Mouse (Mus musculus): ENCODE results near the gene Romo1.
"Not testable (repeated sequence)": the region's sequence is repeated elsewhere in the genome, so short reads cannot be mapped to it uniquely, and the experiment has no call there.

The Romo1 gene

GRCm38 (mm10) chr2:156143953-156144724, at the start of gene Romo1, which contains the start of gene Nfs1:
Gene Romo1, plus strand, starts transcription at chr2:156144039.
Gene Nfs1, minus strand, starts transcription at chr2:156144186.
- peak; percentile 92 to 95 for DNase-seq (ENCODE audit: low spot score in 2 of 2)

GRCm38 (mm10) chr2:156110627-156111357, 33.0 kb upstream of the Romo1 start:
- DNase-seq (ENCODE audit: low spot score in 2 of 2), result no peak

- DNase-seq (ENCODE audit: low spot score in 2 of 2), result peak; percentile 75 to 91
Observed at GRCm38 (mm10) chr2:156111358-156112079, 32.3 kb upstream of the Romo1 start, which contains the start of the genes Cpne1 and Rbm12. Gene Cpne1, minus strand, starts transcription at chr2:156111965. Gene Rbm12, minus strand, starts transcription at chr2:156111978.

GRCm38 (mm10) chr2:156112080-156112423, 31.8 kb upstream of the Romo1 start:
- DNase-seq (ENCODE audit: low spot score in 2 of 2), result not testable (repeated sequence)

GRCm38 (mm10) chr2:156119566-156119965, 24.3 kb upstream of the Romo1 start:
- DNase-seq (ENCODE audit: low spot score in 2 of 2), result no peak

- no peak for DNase-seq (ENCODE audit: low spot score in 2 of 2)
Observed at GRCm38 (mm10) chr2:156123731-156124130, 20.1 kb upstream of the Romo1 start.

- no peak for DNase-seq (ENCODE audit: low spot score in 2 of 2)
Observed at GRCm38 (mm10) chr2:156126992-156127391, 16.8 kb upstream of the Romo1 start, which contains the start of gene Gm28036. Gene Gm28036, minus strand, starts transcription at chr2:156127092.

- no peak for DNase-seq (ENCODE audit: low spot score in 2 of 2)
Observed at GRCm38 (mm10) chr2:156134161-156134560, 9.7 kb upstream of the Romo1 start.

GRCm38 (mm10) chr2:156135695-156136094, 8.1 kb upstream of the Romo1 start:
- no peak for DNase-seq (ENCODE audit: low spot score in 2 of 2)

- no peak for DNase-seq (ENCODE audit: low spot score in 2 of 2)
Observed at GRCm38 (mm10) chr2:156142820-156143219, 1.0 kb upstream of the Romo1 start.

- DNase-seq (ENCODE audit: low spot score in 2 of 2), result no peak
Observed at GRCm38 (mm10) chr2:156143367-156143766, 472 bp upstream of the Romo1 start.

GRCm38 (mm10) chr2:156145486-156146130, 1.8 kb downstream of the Romo1 start:
- DNase-seq (ENCODE audit: low spot score in 2 of 2), result no peak

- DNase-seq (ENCODE audit: low spot score in 2 of 2), result no peak
Observed at GRCm38 (mm10) chr2:156146272-156146989, 2.6 kb downstream of the Romo1 start.

GRCm38 (mm10) chr2:156147316-156147915, 3.6 kb downstream of the Romo1 start:
- DNase-seq (ENCODE audit: low spot score in 2 of 2), result no peak

GRCm38 (mm10) chr2:156151538-156151937, 7.7 kb downstream of the Romo1 start:
- DNase-seq (ENCODE audit: low spot score in 2 of 2), result no peak

GRCm38 (mm10) chr2:156165478-156165877, 21.6 kb downstream of the Romo1 start:
- DNase-seq (ENCODE audit: low spot score in 2 of 2), result no peak

GRCm38 (mm10) chr2:156166557-156166956, 22.7 kb downstream of the Romo1 start:
- DNase-seq (ENCODE audit: low spot score in 2 of 2), result no peak

GRCm38 (mm10) chr2:156177079-156177478, 33.2 kb downstream of the Romo1 start:
- DNase-seq (ENCODE audit: low spot score in 2 of 2), result no peak

GRCm38 (mm10) chr2:156177651-156178050, 33.8 kb downstream of the Romo1 start:
- DNase-seq (ENCODE audit: low spot score in 2 of 2), result no peak

- peak; percentile 66 to 73 for DNase-seq (ENCODE audit: low spot score in 2 of 2)
Observed at GRCm38 (mm10) chr2:156179046-156179795, 35.4 kb downstream of the Romo1 start.

Data from frontal cortex, postnatal 10 days (tissue).